Mouse (Mus musculus) liver, adult 2 months (tissue): ENCODE measurements at regions not wholly inside any gene's neighbourhood (a gene's known extent, or its start where the extent isn't known, plus 50 kb on each side); places are given as distances from the start of the nearest gene placed in this dataset.

Experiments
- DNase-seq: peaks from one replicate; pipeline ENCODE4 v3.0.0-alpha.2; 2011; ENCODE audit warnings: low read depth, low spot score; ENCODE audit errors: extremely low read depth
- H3K27ac ChIP-seq: fragments of 200-500 bp; replicated peaks from 2 replicates; pipeline ENCODE4 v1.5.1; 2012; ENCODE audit warnings: low read depth, mild to moderate bottlenecking, control low read depth, inconsistent platforms, low read length; ENCODE audit not compliant: insufficient read depth
- H3K27me3 ChIP-seq: fragments of 200-500 bp; 2 replicates; pipeline ENCODE4 v1.6.1; 2012; ENCODE audit warnings: mild to moderate bottlenecking, moderate library complexity, low read length, inconsistent platforms; ENCODE audit not compliant: control insufficient read depth, insufficient read depth
- H3K36me3 ChIP-seq: fragments of 200-500 bp; 2 replicates; pipeline ENCODE4 v1.6.1; 2012; ENCODE audit warnings: low read length, inconsistent platforms; ENCODE audit not compliant: control insufficient read depth, insufficient read depth
- H3K4me1 ChIP-seq: fragments of 200-500 bp; 2 replicates; pipeline ENCODE4 v1.6.1; 2011; ENCODE audit warnings: low read length; ENCODE audit not compliant: control insufficient read depth, insufficient read depth
- H3K4me3 ChIP-seq: fragments of 200-500 bp; 2 replicates; pipeline ENCODE4 v1.5.1; 2011; ENCODE audit warnings: low read depth, mild to moderate bottlenecking, control low read depth, low read length, moderate library complexity; ENCODE audit not compliant: insufficient read depth
- H3K79me2 ChIP-seq: fragments of 200-500 bp; 2 replicates; pipeline ENCODE4 v1.6.1; 2012; ENCODE audit warnings: inconsistent platforms, mild to moderate bottlenecking, low read length, moderate library complexity; ENCODE audit not compliant: control insufficient read depth, insufficient read depth
- H3K9ac ChIP-seq: fragments of 200-500 bp; 2 replicates; pipeline ENCODE4 v1.6.1; 2012; ENCODE audit warnings: low read depth, mild to moderate bottlenecking, control low read depth, inconsistent platforms, low read length
- CTCF ChIP-seq: fragments of 200-500 bp; IDR thresholded peaks from 2 replicates; pipeline ENCODE4 v1.5.1; 2011; ENCODE audit warnings: low read depth, low read length, control low read depth
- POLR2A ChIP-seq: fragments of 200-500 bp; IDR thresholded peaks from 2 replicates; pipeline ENCODE4 v1.6.1; 2011; ENCODE audit warnings: low read length, control low read depth; ENCODE audit not compliant: insufficient read depth; ENCODE audit errors: extremely low read depth
- WGBS: fragments of 180-500 bp; shearing (Covaris S2); methylation state at CpG from one replicate; pipeline ENCODE4 v1.1.7; 2018; 5-methylcytosine and 5-hydroxymethylcytosine counted together

DNA sequence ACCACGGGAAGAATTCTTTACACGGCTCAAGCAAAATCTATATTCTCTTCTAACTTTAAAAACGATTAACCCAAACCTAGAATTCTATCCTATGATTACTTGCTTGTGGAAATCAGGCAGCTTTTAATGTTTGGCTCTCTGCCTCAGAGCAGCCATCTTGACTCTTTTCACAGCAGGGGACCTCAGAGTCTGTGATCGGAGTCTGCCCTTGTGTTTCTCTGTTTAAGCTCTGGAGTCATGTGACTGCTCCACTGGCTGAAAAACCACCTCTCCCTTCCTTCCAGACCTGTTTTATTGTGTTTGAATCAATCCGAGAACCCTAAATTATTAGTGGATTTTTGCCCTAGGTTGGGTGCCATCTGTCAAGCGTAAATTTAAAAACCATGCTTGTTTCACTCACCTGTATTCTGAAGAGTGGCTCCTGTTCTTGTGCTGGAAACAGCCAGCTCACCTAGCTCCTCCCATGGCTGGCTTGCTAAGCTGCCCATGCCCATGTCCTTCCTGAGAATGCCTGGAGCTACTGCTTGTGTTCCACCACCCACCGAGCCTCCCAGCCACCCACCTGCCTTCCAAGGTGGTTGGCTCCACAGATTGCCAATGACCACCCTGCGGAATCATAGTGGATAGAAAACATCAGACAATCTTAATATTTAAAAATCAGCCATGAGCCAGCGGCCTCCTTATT is 62.6 kb downstream of the Perp start:
- no peaks in the 10 kb centered on the region for H3K36me3 ChIP-seq
- WGBS = 87% methylated on average over 9 of the region's 9 CpGs
- no peaks in the 10 kb centered on the region for H3K79me2 ChIP-seq
- no peak overlapping the region for H3K9ac ChIP-seq
- H3K4me3 ChIP-seq = no peak overlapping the region
- H3K4me1 ChIP-seq = no peaks in the 10 kb centered on the region
- H3K27ac ChIP-seq = no peak overlapping the region
- TF ChIP-seq CTCF = no peak
- TF ChIP-seq POLR2A = no peak
- DNase-seq = no peak
- no peaks in the 10 kb centered on the region for H3K27me3 ChIP-seq

DNA sequence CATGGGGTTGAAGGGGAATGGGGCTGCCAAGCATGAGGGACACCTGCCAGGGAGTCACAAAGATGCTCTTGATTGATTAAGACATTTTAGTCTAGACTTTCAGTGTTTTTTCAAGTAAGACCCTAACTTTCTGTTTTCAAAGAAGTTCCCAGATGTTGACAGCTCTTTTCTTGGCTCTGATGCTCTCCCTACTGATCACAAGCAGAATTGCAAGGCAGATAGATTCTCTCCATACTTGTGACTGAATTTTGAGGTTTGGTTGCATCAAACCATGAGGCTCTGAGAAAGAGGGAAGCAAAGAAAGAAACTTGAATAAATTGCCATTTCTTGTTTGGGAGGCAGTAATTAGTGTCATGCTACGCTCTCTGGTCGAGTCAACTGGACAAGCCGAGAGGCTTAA is 64.5 kb downstream of the Perp start:
- 94% methylated on average over 3 of the region's 3 CpGs for WGBS
- H3K9ac ChIP-seq = no peak overlapping the region
- no peaks in the 10 kb centered on the region for H3K79me2 ChIP-seq
- H3K4me3 ChIP-seq = no peak overlapping the region
- H3K27me3 ChIP-seq = no peaks in the 10 kb centered on the region
- H3K4me1 ChIP-seq = no peaks in the 10 kb centered on the region
- H3K27ac ChIP-seq = no peak overlapping the region
- H3K36me3 ChIP-seq = no peaks in the 10 kb centered on the region
- no peak for DNase-seq
- TF ChIP-seq CTCF (no peak), POLR2A (no peak)

DNA sequence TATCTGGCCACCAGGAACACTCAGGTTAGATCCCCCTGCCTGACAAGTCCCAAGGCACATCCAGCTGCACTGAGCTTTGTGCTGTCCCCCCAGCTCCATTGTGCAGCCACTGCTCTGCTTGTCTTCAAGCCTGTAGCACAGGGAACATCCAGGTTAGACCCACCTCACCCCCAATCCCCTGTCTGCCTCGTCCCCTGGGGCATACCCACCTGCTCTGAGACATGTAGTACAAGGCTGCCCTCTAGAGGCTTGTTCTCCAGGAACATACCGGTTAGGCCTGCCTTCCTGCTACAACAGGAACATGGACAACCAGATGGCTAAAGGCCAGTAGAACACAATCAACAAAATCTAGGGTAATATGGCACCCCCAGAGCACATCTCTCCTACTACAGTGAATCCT is 66.1 kb downstream of the Perp start:
- H3K79me2 ChIP-seq = no peaks in the 10 kb centered on the region
- no peaks in the 10 kb centered on the region for H3K4me1 ChIP-seq
- peak; percentile 31 for DNase-seq
- H3K4me3 ChIP-seq = no peak overlapping the region
- 6% methylated on average over 2 of the region's 2 CpGs for WGBS
- no peak overlapping the region for H3K27ac ChIP-seq
- peak; percentile 55 for TF ChIP-seq CTCF
- no peak for TF ChIP-seq POLR2A
- H3K27me3 ChIP-seq = no peaks in the 10 kb centered on the region
- no peak overlapping the region for H3K9ac ChIP-seq
- no peaks in the 10 kb centered on the region for H3K36me3 ChIP-seq

DNA sequence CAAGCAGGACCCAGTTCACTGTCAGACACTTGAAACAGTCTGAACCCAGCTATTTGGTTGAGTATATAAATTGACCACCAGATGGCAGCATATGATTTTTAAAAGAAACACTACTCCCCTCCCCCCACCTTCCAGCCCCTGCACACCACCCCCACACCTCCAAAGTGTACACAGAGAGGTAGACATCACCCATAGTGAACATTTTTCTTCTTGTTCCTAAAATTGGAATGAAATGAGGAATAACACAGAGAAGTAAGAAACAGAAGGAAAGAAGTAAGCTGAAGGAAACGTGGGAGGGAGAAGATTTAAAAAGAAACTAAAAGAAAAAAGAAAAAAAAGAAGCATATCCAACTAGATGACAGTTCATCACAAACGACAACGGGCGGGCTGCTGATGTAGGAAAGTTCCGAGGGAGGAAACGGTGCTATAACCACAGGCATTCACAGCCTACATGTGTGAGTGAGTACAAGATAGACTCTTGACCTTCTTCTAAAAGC is 72.3 kb downstream of the Perp start:
- H3K79me2 ChIP-seq = no peaks in the 10 kb centered on the region
- no peaks in the 10 kb centered on the region for H3K27me3 ChIP-seq
- WGBS = 43% methylated on average over 6 of the region's 6 CpGs
- no peak overlapping the region for H3K4me3 ChIP-seq
- no peak for TF ChIP-seq POLR2A
- peak; percentile 29; the same call in 1 of the 2 replicates for TF ChIP-seq CTCF
- peak; percentile 31 for DNase-seq
- H3K9ac ChIP-seq = no peak overlapping the region
- no peaks in the 10 kb centered on the region for H3K36me3 ChIP-seq
- no peak overlapping the region for H3K27ac ChIP-seq
- no peaks in the 10 kb centered on the region for H3K4me1 ChIP-seq

DNA sequence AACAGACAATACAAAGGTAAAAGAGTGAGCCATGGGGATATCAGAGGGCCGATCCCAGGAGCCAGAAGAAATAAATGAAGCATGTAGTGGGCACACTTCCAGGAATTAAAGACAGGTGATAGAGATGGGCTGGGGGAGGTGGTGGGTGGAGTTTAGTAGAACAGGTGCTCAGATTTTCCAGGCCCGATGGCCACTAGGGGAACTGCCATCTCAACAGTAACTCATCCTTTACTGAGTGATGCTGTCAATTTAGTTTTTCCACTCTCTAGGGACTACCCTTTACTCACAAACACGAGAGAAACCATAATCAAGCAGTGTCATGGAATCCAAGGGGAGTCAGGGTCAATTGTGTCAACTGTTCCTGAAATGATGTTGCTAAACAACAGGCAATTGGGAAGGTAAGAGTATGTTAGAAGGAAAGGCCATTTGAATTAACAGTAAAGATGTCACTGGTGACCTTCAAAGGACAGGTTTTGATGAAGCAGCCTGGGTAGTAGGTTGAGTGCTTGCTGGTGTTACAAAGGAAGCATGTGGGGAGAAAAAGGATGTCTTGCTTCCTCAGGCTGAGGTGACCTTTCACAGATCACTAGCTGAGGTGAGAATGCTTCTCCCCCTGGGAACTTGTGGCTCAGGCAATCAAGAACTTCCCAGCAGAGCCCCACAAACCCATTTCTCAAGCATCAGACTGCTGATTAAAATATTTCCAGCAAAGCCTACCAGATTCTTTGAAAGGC is 78.4 kb downstream of the Perp start:
- Histone ChIP-seq H3K4me3 (no peak overlapping the region), H3K27me3 (no peaks in the 10 kb centered on the region), H3K9ac (no peak overlapping the region), H3K27ac (no peak overlapping the region), H3K4me1 (no peaks in the 10 kb centered on the region), H3K36me3 (no peaks in the 10 kb centered on the region), H3K79me2 (no peaks in the 10 kb centered on the region)
- WGBS = 67% methylated on average over 3 of the region's 3 CpGs
- no peak for DNase-seq
- TF ChIP-seq POLR2A (no peak), CTCF (no peak)

DNA sequence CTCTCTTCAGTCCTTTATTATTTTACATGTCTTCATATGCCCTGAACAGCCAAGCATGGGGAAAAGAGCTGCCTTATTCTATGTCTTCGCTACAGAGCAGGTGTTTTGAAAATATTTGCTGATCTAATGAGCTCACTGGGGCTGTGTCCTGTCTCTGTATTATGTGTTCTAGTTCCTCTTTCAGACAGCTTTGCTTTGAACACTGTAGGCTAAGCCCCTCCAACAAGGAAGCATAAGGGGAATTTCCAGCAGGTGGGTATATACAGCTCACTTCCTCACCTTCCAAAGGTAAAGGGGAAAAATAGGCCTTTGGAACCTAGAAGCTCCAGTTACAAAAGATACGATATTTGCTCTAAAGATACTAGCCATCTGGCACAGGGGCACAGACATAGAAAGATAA is 83.0 kb downstream of the Perp start:
- WGBS = 89% methylated on average over 2 of the region's 2 CpGs
- Histone ChIP-seq H3K4me1 (no peaks in the 10 kb centered on the region), H3K79me2 (no peaks in the 10 kb centered on the region), H3K4me3 (no peak overlapping the region), H3K27ac (no peak overlapping the region), H3K9ac (no peak overlapping the region), H3K27me3 (no peaks in the 10 kb centered on the region), H3K36me3 (no peaks in the 10 kb centered on the region)
- TF ChIP-seq CTCF (no peak), POLR2A (no peak)
- DNase-seq = no peak
